Mouse (Mus musculus) regulatory T cell (primary cell): ENCODE measurements around the gene Adprh.
"Not testable (repeated sequence)": the region's sequence is repeated elsewhere in the genome, so short reads cannot be mapped to it uniquely, and the experiment has no call there.

Experiments
- in situ Hi-C: fragments of 300-600 bp; cut with MboI, MseI; formaldehyde crosslinking; loops from one replicate; pipeline ENCODE4 v1.15.1; 2025; ENCODE audit warnings: high pct_unique_total_duplicates

Adprh gene

GRCm38 (mm10) chr16:38452442-38453202 is at the start of gene Adprh:
TSS of gene Adprh (minus strand) at chr16:38452703.
- in situ Hi-C loops = loop anchor here (25.0 kb wide), 1 partner anchor 765 kb away; no protein-coding TSS in a partner anchor

GRCm38 (mm10) chr16:38496604-38497140 is 44.2 kb upstream of the Adprh start:
- in situ Hi-C loops = no loop called here

- in situ Hi-C loops = no loop called here
Observed at GRCm38 (mm10) chr16:38493890-38494289, 41.4 kb upstream of the Adprh start.

- in situ Hi-C loops = no loop called here
Observed at GRCm38 (mm10) chr16:38492551-38492950, 40.0 kb upstream of the Adprh start.

GRCm38 (mm10) chr16:38483582-38484309 is 31.2 kb upstream of the Adprh start:
- in situ Hi-C loops = loop anchor here (10.0 kb wide), 1 partner anchor 139 kb away; the partner anchor contains the start of genes Cox17, Gm21987 and Maats1

- in situ Hi-C loops = loop anchor here (10.0 kb wide), 1 partner anchor 138 kb away; the partner anchor contains the start of genes Cox17, Gm21987 and Maats1
Observed at GRCm38 (mm10) chr16:38482780-38483562, 30.5 kb upstream of the Adprh start.

- in situ Hi-C loops = loop anchor here (10.0 kb wide), 1 partner anchor 137 kb away; the partner anchor contains the start of genes Cox17, Gm21987 and Maats1
Observed at GRCm38 (mm10) chr16:38481327-38481726, 28.8 kb upstream of the Adprh start.

- in situ Hi-C loops = no loop called here
Observed at GRCm38 (mm10) chr16:38478296-38478695, 25.8 kb upstream of the Adprh start.

- in situ Hi-C loops = not testable (repeated sequence)
Observed at GRCm38 (mm10) chr16:38477241-38477608, 24.7 kb upstream of the Adprh start.

- in situ Hi-C loops = no loop called here
Observed at GRCm38 (mm10) chr16:38476312-38477240, 24.1 kb upstream of the Adprh start.

- in situ Hi-C loops = no loop called here
Observed at GRCm38 (mm10) chr16:38475681-38476311, 23.3 kb upstream of the Adprh start.

GRCm38 (mm10) chr16:38474677-38475286 is 22.3 kb upstream of the Adprh start:
- in situ Hi-C loops = loop anchor here (25.0 kb wide), 1 partner anchor 787 kb away; no protein-coding TSS in a partner anchor

GRCm38 (mm10) chr16:38473661-38474060 is 21.2 kb upstream of the Adprh start:
- in situ Hi-C loops = loop anchor here (25.0 kb wide), 1 partner anchor 786 kb away; no protein-coding TSS in a partner anchor

GRCm38 (mm10) chr16:38472507-38472873 is 20.0 kb upstream of the Adprh start:
- in situ Hi-C loops = loop anchor here (25.0 kb wide), 1 partner anchor 785 kb away; no protein-coding TSS in a partner anchor

GRCm38 (mm10) chr16:38471697-38472506 is 19.4 kb upstream of the Adprh start:
- in situ Hi-C loops = loop anchor here (25.0 kb wide), 1 partner anchor 785 kb away; no protein-coding TSS in a partner anchor

GRCm38 (mm10) chr16:38469437-38469836 is 16.9 kb upstream of the Adprh start:
- in situ Hi-C loops = loop anchor here (25.0 kb wide), 1 partner anchor 782 kb away; no protein-coding TSS in a partner anchor

GRCm38 (mm10) chr16:38468706-38469018 is 16.2 kb upstream of the Adprh start:
- in situ Hi-C loops = loop anchor here (25.0 kb wide), 1 partner anchor 781 kb away; no protein-coding TSS in a partner anchor
